Mouse (Mus musculus) layer of hippocampus, postnatal 14 days (tissue): Measurements from ENCODE around the gene Mthfd1l. TPM values are rescaled to one million over a fixed set of nuclear protein-coding genes. Genes with fewer than 3 reads are reported as not detected.

Experiments
- DNase-seq, 2 experiments: peaks; one replicate each; pipeline ENCODE4 v3.0.0; 2021 to 2022; ENCODE audit warnings: low spot score in 2 of 2, mixed read lengths in 1 of 2
- total RNA-seq, 2 experiments: library from RNA; stranded (reverse); gene quantifications; 2 replicates each; pipeline ENCODE4 v1.2.3; 2021

Mthfd1l gene
- total RNA-seq, 2 experiments from 2014 or later: 11.8 to 12.1 TPM

- no peak for DNase-seq
Measured at GRCm38 (mm10) chr10:4078220-4078840, 105.4 kb downstream of the Mthfd1l start.

GRCm38 (mm10) chr10:4078979-4079630, 106.2 kb downstream of the Mthfd1l start:
- no peak for DNase-seq

- peak; percentile 41 for DNase-seq
Measured at GRCm38 (mm10) chr10:4079643-4080244, 106.8 kb downstream of the Mthfd1l start.

DNA sequence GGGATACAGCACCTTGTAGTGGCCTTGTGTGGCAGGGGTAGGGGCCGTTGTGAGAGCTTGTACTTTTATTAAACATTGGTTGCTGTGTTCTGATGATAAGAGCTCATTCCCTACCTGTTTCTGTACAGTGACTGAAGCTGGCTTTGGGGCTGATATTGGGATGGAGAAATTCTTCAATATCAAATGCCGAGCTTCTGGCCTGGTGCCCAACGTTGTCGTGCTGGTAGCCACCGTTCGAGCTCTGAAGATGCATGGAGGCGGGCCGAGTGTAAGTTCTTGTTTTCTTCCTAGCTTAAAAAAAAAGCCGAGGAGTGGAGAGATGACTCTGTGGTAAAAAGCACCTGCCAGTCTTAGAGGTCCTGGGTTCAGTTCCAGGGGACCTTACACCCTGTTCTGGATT, 110.7 kb downstream of the Mthfd1l start:
- DNase-seq: no peak

DNA sequence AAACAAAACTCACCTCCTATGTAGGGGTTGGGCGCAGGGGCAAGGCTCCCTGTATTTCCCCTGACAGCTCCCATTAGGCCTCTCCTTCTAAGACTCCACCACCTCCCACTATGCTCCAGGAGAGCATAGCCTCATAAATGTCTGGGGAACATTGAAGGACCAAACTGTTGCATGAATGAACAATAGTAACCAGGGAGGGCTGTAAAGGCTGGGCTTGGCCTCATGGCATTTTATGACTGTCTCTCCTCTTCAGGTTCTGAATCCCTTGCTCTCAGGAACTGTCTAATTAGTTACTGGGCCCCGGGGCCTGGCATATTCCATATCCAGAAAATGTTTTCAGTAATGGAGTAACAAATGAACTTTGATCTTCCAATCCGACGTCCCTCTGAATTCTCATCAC, 112.0 kb downstream of the Mthfd1l start:
- no peak for DNase-seq

- no peak for DNase-seq
Measured at GRCm38 (mm10) chr10:4085363-4086141, 112.6 kb downstream of the Mthfd1l start.

GRCm38 (mm10) chr10:4087563-4087962, 114.6 kb downstream of the Mthfd1l start:
- no peak for DNase-seq

GRCm38 (mm10) chr10:4088744-4089414, 116.0 kb downstream of the Mthfd1l start:
- no peak for DNase-seq

GRCm38 (mm10) chr10:4089885-4090284, 117.0 kb downstream of the Mthfd1l start:
- DNase-seq: no peak

- DNase-seq: no peak
Measured at GRCm38 (mm10) chr10:4092990-4093389, 120.1 kb downstream of the Mthfd1l start.

GRCm38 (mm10) chr10:4094093-4094817, 121.3 kb downstream of the Mthfd1l start:
- no peak for DNase-seq

GRCm38 (mm10) chr10:4096151-4096550, 123.2 kb downstream of the Mthfd1l start:
- DNase-seq: no peak

DNA sequence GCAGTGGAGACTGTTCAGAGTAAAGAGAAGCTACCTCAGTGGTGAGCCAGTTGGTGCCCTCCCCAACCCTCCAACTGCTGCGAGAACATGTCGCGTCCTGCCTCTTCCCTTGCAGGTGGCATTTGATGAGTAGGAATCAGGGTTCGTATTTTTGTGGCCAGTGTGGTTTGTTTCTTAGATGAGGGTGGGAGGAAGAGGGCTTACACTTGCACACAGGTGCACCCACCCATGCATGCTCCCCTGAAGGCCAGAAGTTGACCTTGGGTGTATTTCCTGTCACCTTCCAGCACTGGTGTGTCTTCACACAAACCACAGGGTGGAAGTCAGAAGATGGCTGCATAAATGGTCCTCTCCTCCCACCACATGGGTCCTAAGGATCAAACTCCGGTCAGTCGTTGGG, 127.1 kb downstream of the Mthfd1l start:
- DNase-seq: no peak

- no peak for DNase-seq
Measured at GRCm38 (mm10) chr10:4105676-4106528, 133.0 kb downstream of the Mthfd1l start.

DNA sequence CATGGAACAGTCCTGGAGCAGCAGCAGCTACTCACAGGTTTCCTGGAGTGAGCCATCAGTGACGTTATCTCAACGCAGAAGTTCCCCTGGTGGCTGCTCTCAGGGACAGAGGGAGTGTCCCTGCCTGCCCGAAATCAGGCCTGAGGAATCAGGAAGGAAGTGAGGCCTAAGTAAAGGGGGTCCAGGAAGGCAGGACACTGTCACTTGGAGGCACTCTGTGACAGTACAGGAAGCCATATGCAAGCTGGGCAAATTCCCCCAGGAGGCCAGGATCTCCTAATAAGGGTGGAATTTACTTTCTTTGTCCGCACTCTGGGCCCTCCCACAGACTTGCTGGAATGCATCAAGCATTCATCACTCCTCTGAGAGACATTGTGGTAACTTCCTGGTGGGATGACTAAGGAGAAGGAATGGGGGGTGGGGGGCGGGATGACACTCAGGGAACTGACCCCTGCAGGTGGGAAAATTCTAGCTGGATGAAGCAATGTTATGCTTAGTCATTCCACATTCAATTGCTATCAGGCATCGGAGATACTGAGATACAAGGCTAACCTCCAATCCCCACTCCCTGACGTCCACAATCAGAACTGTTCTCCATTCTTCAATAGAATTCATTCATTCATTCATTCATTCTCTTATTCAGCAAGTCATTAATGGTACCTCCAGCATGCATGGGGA, 134.9 kb downstream of the Mthfd1l start:
- no peak for DNase-seq

DNA sequence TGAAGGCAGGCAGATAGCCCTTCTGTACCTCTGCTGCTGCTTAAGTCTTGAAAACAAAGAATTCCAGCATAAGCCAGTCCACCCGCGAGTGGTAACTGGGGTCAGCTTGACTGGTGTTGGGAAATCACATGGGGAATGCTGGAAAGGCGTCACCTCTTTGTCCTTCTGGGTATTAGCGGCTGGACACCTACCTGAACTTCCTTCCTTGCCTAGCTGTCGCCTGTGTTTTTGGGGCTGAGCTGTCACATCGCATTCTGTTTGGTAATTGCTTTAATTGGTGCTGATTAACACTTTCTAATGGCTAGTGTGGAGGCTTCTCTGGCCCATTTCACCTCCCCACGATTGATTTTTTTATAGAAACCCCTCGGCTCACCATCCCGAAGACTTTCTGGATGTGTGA, 135.5 kb downstream of the Mthfd1l start:
- no peak for DNase-seq

DNA sequence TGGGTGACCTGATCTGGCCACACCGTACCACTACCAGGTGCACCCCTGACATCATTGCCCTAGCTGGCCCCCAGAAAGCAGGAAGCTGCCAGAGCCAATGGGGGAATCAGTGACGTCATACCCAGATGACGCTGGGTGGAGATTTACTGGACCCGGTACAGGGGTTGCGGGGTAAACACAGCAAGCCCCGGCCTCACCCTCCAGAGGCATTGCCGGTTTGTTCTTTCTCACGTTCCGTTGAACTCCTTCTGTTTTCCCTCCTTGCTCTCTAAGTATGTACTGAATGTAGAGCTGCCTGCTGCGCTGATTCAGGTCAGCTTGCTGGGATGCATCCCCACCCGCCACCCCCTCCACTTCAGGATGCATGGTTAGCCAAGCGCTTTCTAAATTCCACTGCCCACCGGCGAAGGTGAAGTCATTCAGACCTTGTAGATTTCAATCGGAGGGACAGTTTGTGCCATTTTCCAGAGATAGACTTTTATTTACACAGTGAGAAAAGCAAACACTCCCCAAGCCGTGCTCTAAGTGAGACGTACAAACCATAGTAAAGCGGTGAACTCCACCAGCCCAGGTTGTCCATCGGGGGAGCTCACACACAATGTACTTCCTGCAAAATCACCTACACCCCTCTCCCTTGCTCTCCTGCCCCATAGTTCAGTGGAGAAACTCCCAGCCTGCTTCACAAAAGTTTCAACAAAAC, 138.3 kb downstream of the Mthfd1l start:
- DNase-seq: no peak

GRCm38 (mm10) chr10:4111795-4112139, 138.8 kb downstream of the Mthfd1l start:
- DNase-seq: no peak
